Mouse (Mus musculus) neural tube, embryonic 15.5 days (tissue): ENCODE data around the gene 3110009E18Rik. TPM values are rescaled to one million over a fixed set of nuclear protein-coding genes. Genes with fewer than 3 reads are reported as not detected.

Experiments
- ATAC-seq: fragments of 200-750 bp; cut with Nextera tagmentation; 2 replicates; pipeline ENCODE4 v1.8.0; 2017; ENCODE audit warnings: mild to moderate bottlenecking, moderate TSS enrichment, moderate library complexity; ENCODE audit not compliant: low FRiP score
- H3K27ac ChIP-seq: fragments of 300-500 bp; sonication (generic); replicated peaks from 2 replicates; pipeline ENCODE4 v1.5.1; 2015; ENCODE audit warnings: mild to moderate bottlenecking, inconsistent platforms
- H3K27me3 ChIP-seq: fragments of 300-500 bp; sonication (generic); replicated peaks from 2 replicates; pipeline ENCODE4 v1.6.1; 2015; ENCODE audit warnings: inconsistent platforms
- H3K36me3 ChIP-seq: fragments of 300-500 bp; sonication (generic); 2 replicates; pipeline ENCODE4 v1.6.1; 2015; ENCODE audit warnings: inconsistent platforms
- H3K4me1 ChIP-seq: fragments of 300-500 bp; sonication (generic); 2 replicates; pipeline ENCODE4 v1.6.1; 2015; ENCODE audit warnings: inconsistent platforms
- H3K4me2 ChIP-seq: fragments of 300-500 bp; sonication (generic); 2 replicates; pipeline ENCODE4 v1.6.1; 2015; ENCODE audit warnings: inconsistent platforms, mild to moderate bottlenecking, moderate library complexity
- H3K4me3 ChIP-seq: fragments of 300-500 bp; sonication (generic); replicated peaks from 2 replicates; pipeline ENCODE4 v1.5.1; 2015; ENCODE audit warnings: mild to moderate bottlenecking, inconsistent platforms
- H3K9ac ChIP-seq: fragments of 300-500 bp; sonication (generic); replicated peaks from 2 replicates; pipeline ENCODE4 v1.6.1; 2015; ENCODE audit warnings: mild to moderate bottlenecking, inconsistent platforms
- H3K9me3 ChIP-seq: fragments of 300-500 bp; sonication (generic); replicated peaks from 2 replicates; pipeline ENCODE4 v1.6.1; 2016; ENCODE audit warnings: inconsistent platforms
- WGBS: fragments of 180-500 bp; shearing (Covaris S2); methylation state at CpG from one replicate; pipeline ENCODE4 v1.1.7; 2015; ENCODE audit warnings: mixed read lengths; 5-methylcytosine and 5-hydroxymethylcytosine counted together
- polyA plus RNA-seq: library from polyadenylated mRNA; unstranded; fragments of >200 nt; fragmentation: Nextera tagmentation; extraction: Ambion mirVana; gene quantifications from 2 replicates; pipeline ENCODE4 v1.2.1, GENCODE M21; 2015

The 3110009E18Rik gene
- polyA plus RNA-seq, 1 experiment from 2014 or later = 17.9 TPM

DNA sequence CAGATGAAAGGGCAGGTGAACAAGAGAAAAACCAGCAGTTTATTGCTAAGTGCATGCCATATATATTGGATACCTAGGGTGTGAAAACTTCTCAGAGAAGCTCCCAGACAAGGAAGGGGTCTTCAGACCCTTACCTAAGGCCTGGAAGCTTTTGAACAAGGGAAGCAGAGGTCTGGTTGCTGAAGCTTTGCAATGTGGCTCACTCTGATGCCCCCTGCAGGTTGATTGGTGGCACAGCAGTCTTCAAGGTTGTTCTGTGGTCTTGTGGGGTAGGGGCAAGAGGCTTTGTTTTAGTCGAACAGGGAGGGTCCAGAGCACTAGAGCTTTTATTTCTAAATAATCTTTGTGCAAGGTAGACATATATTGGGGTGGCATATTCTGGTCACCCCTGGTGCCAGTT is 34.3 kb downstream of the 3110009E18Rik start:
- H3K9ac ChIP-seq = no peak overlapping the region
- WGBS = 23% methylated on average over 1 of the region's 1 CpGs
- no peak for ATAC-seq
- H3K27me3 ChIP-seq = no peaks in the 10 kb centered on the region
- no peaks in the 10 kb centered on the region for H3K9me3 ChIP-seq
- H3K4me2 ChIP-seq = no peak overlapping the region
- no peak overlapping the region for H3K27ac ChIP-seq
- H3K4me1 ChIP-seq = no peaks in the 10 kb centered on the region
- no peaks in the 10 kb centered on the region for H3K36me3 ChIP-seq
- no peak overlapping the region for H3K4me3 ChIP-seq

DNA sequence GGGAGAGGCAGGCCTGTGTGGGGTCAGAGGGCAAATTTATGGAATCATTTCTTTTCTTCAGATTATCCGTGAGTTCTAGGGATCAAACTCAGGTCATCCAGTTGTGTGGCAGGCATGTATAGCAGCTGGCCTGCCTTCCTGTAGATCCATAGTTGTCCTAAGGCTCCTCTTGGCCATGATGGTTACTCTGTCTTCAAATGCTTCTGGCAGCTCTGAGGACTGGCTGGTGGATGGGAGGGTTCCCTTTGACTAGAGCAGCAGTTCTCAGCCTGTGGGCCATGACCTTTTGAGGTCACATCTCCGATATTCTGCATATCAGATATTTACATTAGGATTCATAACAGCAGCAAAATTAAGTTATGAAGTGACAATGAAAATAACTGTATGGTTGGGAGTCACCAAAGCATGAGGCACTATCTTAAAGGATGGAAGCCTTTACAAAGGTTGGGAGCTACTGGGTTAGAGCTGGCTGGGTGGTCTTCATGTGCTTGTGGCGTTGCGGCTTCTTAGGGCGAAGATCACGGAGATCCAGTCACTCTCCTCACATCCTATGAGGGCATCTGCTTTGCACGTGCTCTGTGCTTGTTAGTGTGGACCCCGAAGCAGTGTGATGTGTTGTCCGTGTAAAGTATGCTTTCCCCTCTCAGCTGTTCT is 37.6 kb downstream of the 3110009E18Rik start:
- Histone ChIP-seq H3K36me3 (no peaks in the 10 kb centered on the region), H3K4me3 (no peak overlapping the region), H3K9me3 (no peaks in the 10 kb centered on the region), H3K27me3 (no peaks in the 10 kb centered on the region), H3K9ac (no peak overlapping the region), H3K4me1 (no peaks in the 10 kb centered on the region), H3K4me2 (no peak overlapping the region), H3K27ac (no peak overlapping the region)
- ATAC-seq = no peak
- WGBS = 92% methylated on average over 9 of the region's 9 CpGs

DNA sequence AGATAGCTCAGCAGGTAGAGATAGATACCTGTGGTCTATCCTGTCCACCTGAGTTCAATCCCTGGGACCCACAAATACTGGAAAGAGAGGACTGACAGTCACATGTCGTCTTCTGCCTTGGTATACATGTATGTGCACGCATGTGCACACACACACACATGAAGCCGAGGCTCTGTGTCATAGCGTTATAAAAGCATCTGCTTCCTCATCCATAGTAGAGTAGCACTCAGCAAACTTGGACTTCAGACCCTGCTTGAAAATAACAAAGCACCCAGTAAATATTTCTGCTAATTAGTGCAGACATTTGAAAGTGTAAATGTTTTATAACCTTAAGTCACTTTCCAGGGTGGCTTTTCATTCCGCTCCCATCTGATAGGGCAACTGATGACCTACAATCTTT is 40.5 kb downstream of the 3110009E18Rik start:
- no peak overlapping the region for H3K9ac ChIP-seq
- H3K27me3 ChIP-seq = no peaks in the 10 kb centered on the region
- no peak for ATAC-seq
- H3K27ac ChIP-seq = no peak overlapping the region
- no peaks in the 10 kb centered on the region for H3K4me1 ChIP-seq
- WGBS = 91% methylated on average over 5 of the region's 5 CpGs
- no peak overlapping the region for H3K4me2 ChIP-seq
- H3K4me3 ChIP-seq = no peak overlapping the region
- no peaks in the 10 kb centered on the region for H3K9me3 ChIP-seq
- H3K36me3 ChIP-seq = no peaks in the 10 kb centered on the region

DNA sequence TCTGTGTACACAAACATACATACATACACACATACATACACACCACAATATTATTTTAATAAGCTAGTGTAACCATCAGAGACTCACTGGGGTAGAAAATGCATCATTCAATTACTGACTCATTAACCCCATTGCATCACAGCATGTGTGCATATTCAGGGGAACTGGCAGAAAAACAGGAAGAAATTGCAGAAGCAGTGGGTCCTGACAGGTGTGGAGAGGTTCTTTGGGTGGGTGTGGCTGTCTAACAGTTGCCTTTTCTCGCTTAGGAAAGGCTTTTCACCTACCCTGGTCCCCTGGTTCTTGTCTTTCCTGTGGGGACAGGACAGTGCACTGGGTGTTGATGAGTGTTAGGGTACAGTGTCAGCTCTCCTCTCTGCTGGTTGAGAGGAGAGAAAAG is 41.6 kb downstream of the 3110009E18Rik start:
- H3K9ac ChIP-seq = no peak overlapping the region
- H3K9me3 ChIP-seq = no peaks in the 10 kb centered on the region
- no peaks in the 10 kb centered on the region for H3K36me3 ChIP-seq
- H3K27ac ChIP-seq = no peak overlapping the region
- H3K4me1 ChIP-seq = no peaks in the 10 kb centered on the region
- no peak overlapping the region for H3K4me2 ChIP-seq
- no peaks in the 10 kb centered on the region for H3K27me3 ChIP-seq
- 74% methylated on average over 1 of the region's 1 CpGs for WGBS
- H3K4me3 ChIP-seq = no peak overlapping the region
- no peak for ATAC-seq

DNA sequence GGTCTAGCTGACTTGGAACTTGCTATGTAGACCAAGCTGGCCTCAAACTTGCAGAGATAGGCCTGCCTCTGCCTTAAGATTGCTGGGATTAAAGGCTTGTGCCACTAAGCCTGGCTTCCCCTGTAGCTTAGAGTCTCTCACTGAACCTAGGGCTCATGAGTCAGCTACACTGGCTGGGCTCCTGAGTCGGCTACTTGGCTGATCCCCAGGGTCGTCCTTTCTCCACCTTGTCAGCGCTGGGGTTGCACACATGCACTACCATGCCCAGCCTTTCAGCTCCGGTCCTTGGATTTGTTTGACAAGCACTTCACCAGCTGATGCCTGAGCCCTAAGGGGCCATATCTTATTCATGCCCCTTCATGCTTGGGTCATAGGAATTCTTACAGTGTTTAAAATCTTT is 47.0 kb downstream of the 3110009E18Rik start:
- Histone ChIP-seq H3K4me3 (no peak overlapping the region), H3K27me3 (no peaks in the 10 kb centered on the region), H3K36me3 (no peaks in the 10 kb centered on the region), H3K4me2 (no peak overlapping the region), H3K4me1 (no peaks in the 10 kb centered on the region), H3K27ac (no peak overlapping the region), H3K9ac (no peak overlapping the region), H3K9me3 (no peaks in the 10 kb centered on the region)
- WGBS = 59% methylated on average over 4 of the region's 4 CpGs
- no peak for ATAC-seq

DNA sequence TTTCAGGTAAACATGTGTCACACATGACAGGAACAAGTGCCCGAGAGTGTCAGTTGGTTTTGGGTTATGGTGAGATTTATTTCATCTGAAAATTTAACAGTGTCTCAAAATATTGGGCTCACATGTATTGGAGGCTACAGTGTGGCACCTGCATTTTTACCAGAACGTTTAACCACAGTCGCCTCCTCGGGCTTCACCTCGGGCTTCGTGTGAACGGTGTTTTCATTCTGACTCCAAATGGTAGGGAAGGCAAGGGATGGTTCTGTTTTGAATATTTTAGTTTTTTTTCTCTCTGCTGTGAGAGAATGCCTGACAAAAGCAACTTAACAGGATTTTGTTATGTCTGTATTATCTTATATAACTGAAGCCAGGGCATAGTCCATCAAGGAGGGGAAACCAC is 47.7 kb downstream of the 3110009E18Rik start:
- WGBS = 81% methylated on average over 7 of the region's 7 CpGs
- Histone ChIP-seq H3K9ac (no peak overlapping the region), H3K4me1 (no peaks in the 10 kb centered on the region), H3K27ac (no peak overlapping the region), H3K4me2 (no peak overlapping the region), H3K9me3 (no peaks in the 10 kb centered on the region), H3K36me3 (no peaks in the 10 kb centered on the region), H3K4me3 (no peak overlapping the region), H3K27me3 (no peaks in the 10 kb centered on the region)
- ATAC-seq = no peak

DNA sequence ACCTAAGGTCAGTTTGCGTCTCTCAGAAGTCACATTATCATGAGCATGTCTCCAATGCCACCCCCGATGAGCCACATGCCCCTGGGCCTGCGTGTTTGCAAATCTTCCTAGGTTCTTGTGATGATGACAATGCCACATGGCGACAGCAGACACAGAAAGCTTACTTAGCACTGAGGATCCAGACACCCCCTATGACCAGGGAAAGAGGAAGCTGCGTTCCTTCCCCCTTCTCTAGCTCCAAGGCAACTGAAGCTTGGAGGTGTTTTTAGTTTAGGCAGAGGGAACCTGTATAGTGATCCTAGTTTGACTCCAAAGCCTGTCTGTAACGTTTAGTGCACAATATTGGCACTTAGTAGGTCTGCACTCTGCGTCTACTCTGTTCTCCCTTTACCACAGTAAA is 49.3 kb downstream of the 3110009E18Rik start:
- no peak overlapping the region for H3K4me3 ChIP-seq
- no peaks in the 10 kb centered on the region for H3K4me1 ChIP-seq
- H3K9ac ChIP-seq = no peak overlapping the region
- no peaks in the 10 kb centered on the region for H3K36me3 ChIP-seq
- ATAC-seq = no peak; the same call in 1 of the 2 replicates
- H3K4me2 ChIP-seq = no peak overlapping the region
- no peak overlapping the region for H3K27ac ChIP-seq
- no peaks in the 10 kb centered on the region for H3K9me3 ChIP-seq
- 87% methylated on average over 7 of the region's 7 CpGs for WGBS
- H3K27me3 ChIP-seq = no peaks in the 10 kb centered on the region

DNA sequence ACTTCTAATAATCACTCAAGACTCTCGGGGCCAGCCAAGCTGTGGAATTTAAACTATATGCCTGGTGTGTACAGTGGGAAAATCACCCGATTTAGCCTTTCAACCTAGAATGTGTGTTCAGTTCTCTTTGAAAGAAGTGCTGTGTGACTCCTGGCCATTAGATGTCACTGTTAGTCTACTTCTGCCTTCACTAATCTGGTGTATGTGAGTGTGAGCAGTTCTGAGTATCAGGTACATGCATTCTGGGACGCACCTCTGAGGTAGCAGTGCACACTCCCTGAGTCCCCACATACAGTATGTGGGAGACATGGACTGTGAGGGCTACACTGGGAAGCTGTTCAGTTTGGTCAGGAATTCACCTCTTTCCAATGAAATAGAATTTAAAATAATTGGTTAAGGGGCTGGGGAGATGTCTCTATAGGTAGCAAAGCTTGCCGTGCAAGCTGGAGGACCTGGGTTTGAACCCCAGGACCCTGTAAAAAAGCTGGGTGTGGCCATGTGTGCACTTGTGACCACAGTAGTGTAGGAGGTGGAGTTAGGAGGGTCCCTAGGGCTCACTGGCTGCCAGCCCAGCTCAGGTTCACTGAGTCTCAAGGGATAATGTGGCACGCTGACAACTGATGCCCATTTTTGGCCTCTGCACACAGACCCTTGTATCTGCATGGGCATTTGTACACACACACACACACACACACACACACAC is 51.0 kb downstream of the 3110009E18Rik start:
- Histone ChIP-seq H3K36me3 (no peaks in the 10 kb centered on the region), H3K27me3 (no peaks in the 10 kb centered on the region), H3K4me1 (0 out of 2 replicates have a peak, but pooled peaks cover 4% of the 10 kb centered on the region), H3K9ac (no peak overlapping the region), H3K9me3 (no peaks in the 10 kb centered on the region), H3K4me2 (no peak overlapping the region), H3K27ac (no peak overlapping the region), H3K4me3 (no peak overlapping the region)
- peak; percentile 77; the same call in 1 of the 2 replicates for ATAC-seq
- WGBS = 58% methylated on average over 5 of the region's 5 CpGs

DNA sequence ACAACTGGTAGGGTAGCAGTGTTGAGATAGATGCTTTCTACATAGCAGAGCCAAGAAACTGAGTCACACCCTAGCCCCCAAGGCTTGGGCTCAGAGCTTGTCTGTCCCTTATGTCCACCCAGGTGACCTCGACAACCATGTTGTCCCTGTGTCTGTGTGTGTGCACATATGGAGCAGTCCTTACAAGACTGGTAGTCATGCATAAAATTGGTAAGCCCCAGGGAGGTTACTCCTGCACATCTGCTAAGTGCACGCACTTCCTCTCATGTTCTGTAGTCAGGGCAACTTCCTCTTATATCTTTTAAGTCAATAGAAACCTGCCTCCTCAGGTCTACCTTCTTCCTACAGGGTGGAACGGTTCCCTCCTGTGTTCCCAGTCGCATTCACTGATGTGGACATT is 54.0 kb downstream of the 3110009E18Rik start:
- no peaks in the 10 kb centered on the region for H3K27me3 ChIP-seq
- H3K9me3 ChIP-seq = no peaks in the 10 kb centered on the region
- H3K4me1 ChIP-seq = 0 out of 2 replicates have a peak, but pooled peaks cover 6% of the 10 kb centered on the region
- H3K36me3 ChIP-seq = no peaks in the 10 kb centered on the region
- ATAC-seq = no peak
- H3K9ac ChIP-seq = no peak overlapping the region
- WGBS = 70% methylated on average over 4 of the region's 4 CpGs
- H3K4me3 ChIP-seq = no peak overlapping the region
- no peak overlapping the region for H3K27ac ChIP-seq
- H3K4me2 ChIP-seq = no peak overlapping the region

DNA sequence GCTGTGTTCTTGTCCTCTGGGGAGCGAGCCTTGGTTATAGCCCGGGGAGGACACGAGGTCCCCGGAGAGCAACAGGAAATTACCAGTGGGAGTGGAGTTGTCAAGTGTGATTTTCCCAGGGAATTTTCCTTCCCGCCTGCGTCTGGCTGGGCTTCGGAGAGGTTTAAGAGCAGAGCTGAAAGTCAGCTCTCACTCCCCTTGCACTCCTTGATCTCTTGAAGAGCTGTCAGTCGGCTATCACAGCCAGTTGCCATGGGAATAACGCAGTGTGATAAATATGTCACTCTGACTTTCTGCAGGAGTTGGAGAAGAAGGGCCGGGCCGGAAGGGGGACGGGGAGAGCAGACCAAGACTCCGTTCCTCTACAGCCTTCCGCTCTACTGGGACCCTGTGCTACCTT is 55.3 kb downstream of the 3110009E18Rik start:
- Histone ChIP-seq H3K36me3 (no peaks in the 10 kb centered on the region), H3K4me3 (no peak overlapping the region), H3K4me2 (no peak overlapping the region), H3K27me3 (no peaks in the 10 kb centered on the region), H3K9ac (no peak overlapping the region), H3K27ac (no peak overlapping the region), H3K9me3 (no peaks in the 10 kb centered on the region), H3K4me1 (0 out of 2 replicates have a peak, but pooled peaks cover 6% of the 10 kb centered on the region)
- WGBS = 40% methylated on average over 14 of the region's 14 CpGs
- no peak for ATAC-seq

DNA sequence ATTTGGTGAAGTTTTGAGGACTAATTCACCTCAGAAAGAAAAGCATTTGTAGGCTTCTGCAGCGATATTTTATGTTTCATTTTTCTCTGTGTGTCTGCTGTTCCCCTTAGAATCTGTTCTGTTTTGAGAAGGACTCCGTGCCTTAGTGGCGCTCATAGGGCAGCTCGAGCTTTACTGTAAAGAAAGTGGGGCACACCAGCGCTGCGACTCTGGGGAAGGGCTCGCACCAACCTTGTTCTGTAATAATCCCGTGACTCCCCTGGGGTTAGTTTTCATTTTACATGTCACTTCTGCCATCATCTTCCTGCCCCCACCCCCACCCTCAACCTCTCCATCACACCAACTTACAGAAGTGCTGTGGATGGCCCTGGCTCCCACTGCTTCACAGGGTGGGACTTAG is 56.2 kb downstream of the 3110009E18Rik start:
- no peak for ATAC-seq
- H3K4me3 ChIP-seq = no peak overlapping the region
- WGBS = 93% methylated on average over 8 of the region's 8 CpGs
- H3K27ac ChIP-seq = no peak overlapping the region
- no peaks in the 10 kb centered on the region for H3K36me3 ChIP-seq
- H3K27me3 ChIP-seq = no peaks in the 10 kb centered on the region
- 0 out of 2 replicates have a peak, but pooled peaks cover 6% of the 10 kb centered on the region for H3K4me1 ChIP-seq
- no peak overlapping the region for H3K9ac ChIP-seq
- no peak overlapping the region for H3K4me2 ChIP-seq
- H3K9me3 ChIP-seq = no peaks in the 10 kb centered on the region

DNA sequence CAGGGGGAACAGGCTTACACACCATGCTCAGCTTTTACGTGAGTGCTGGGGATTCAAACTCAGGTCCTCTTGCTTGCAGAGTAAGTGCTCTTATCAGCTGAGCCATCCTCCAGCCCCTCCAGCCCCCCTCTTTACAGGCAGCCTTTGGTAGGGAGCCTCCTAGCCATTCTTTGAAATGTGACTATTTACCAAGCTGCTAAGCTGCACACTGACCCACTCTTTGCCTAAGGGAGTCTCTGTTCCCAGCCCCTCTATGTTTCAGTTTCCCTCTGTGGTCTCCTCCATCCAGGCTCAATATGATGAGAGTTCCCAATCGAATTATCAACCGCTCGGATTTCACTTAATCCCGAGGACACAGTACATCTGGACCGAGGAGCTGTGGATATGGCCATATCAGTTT is 65.2 kb downstream of the 3110009E18Rik start:
- H3K4me3 ChIP-seq = no peak overlapping the region
- no peaks in the 10 kb centered on the region for H3K36me3 ChIP-seq
- no peak overlapping the region for H3K9ac ChIP-seq
- peaks cover 7% of the 10 kb centered on the region for H3K4me1 ChIP-seq
- no peak overlapping the region for H3K4me2 ChIP-seq
- ATAC-seq = peak; percentile 33; the same call in 1 of the 2 replicates
- no peaks in the 10 kb centered on the region for H3K27me3 ChIP-seq
- no peaks in the 10 kb centered on the region for H3K9me3 ChIP-seq
- WGBS = 59% methylated on average over 6 of the region's 6 CpGs
- no peak overlapping the region for H3K27ac ChIP-seq
